Comparison of ENCODE assay signal across 9 mouse cellular contexts in the genomic region with DNA sequence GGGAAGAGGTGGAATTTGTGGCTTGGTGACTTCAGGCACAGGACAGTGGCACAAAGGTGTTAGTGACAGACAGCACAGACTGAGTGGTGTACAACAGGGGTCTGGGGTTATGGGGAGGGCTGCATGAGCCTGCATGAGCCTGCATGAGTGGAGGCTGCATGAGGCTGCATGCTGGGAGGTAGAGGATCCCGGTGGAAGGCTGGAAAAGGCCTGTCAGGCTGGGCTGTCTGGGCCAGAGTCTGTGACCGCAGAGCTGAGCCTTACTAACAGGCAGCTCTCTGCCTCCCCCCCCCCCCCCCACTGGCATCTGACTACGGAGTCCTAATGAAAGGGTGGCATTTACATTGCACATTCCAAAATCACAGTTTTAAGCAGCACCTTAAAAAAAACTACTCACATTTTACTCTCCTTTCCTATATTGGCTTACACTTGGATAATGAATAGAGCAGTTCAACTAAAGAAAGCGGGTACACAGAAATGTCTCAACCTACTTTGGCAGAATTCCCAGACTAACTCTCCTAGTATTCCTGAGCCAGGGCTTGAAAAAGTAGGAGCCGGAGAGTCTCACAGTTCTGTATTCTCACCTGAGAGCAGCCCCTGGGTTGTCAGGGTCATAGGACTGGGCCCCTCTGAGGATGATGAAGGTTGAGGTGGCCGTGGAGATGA. TPM values are rescaled to one million over a fixed set of nuclear protein-coding genes. Genes with fewer than 3 reads are reported as not detected.
DNase-seq lines count a peak whose midpoint lies in the region; ATAC-seq lines count a peak whose summit lies in the region.
"Had no signal": no experiment of that assay in that cellular context is flagged by ENCODE, and none has a peak within 500 bp of the region (broad histone marks: within the 10 kb centered on the region; RNA-seq: fewer than 3 reads in every experiment).

No protein-coding gene starts in this region.

- 51% methylated on average over 6 of the region's 6 CpGs for WGBS in heart, embryonic 15.5 days
- WGBS in lung, embryonic 16.5 days = 25% methylated on average over 6 of the region's 6 CpGs
- WGBS in hindbrain, embryonic 14.5 days = 72% methylated on average over 6 of the region's 6 CpGs
- 52% methylated on average over 6 of the region's 6 CpGs for WGBS in stomach, embryonic 15.5 days

- intact Hi-C loops in heart, postnatal 36 days (cut with DNase I) = loop anchor here (5.0 kb wide), 1 partner anchor 528 kb away; no protein-coding TSS in a partner anchor

- H3K9ac ChIP-seq in heart, embryonic 15.5 days = no peak overlapping the region
- H3K9ac ChIP-seq in lung, embryonic 16.5 days (ENCODE audit: low read length) = peak overlapping the region; percentile 35; the same call in 1 of the 2 replicates
- no peak overlapping the region for H3K9ac ChIP-seq in hindbrain, embryonic 14.5 days
- H3K9ac ChIP-seq in stomach, embryonic 15.5 days = no peak overlapping the region

- H3K36me3 ChIP-seq in heart, embryonic 15.5 days = no peaks in the 10 kb centered on the region
- H3K36me3 ChIP-seq in lung, embryonic 16.5 days (ENCODE audit: control insufficient read depth, insufficient read depth, low read length) = no peaks in the 10 kb centered on the region
- no peaks in the 10 kb centered on the region for H3K36me3 ChIP-seq in hindbrain, embryonic 14.5 days (replicated peaks; ENCODE audit: control insufficient read depth, insufficient read depth)
- H3K36me3 ChIP-seq in stomach, embryonic 15.5 days = no peaks in the 10 kb centered on the region

- no peaks in the 10 kb centered on the region for H3K9me3 ChIP-seq in heart, embryonic 15.5 days (replicated peaks)
- H3K9me3 ChIP-seq in lung, embryonic 16.5 days (ENCODE audit: control insufficient read depth, low read length) = no peaks in the 10 kb centered on the region
- H3K9me3 ChIP-seq in hindbrain, embryonic 14.5 days (ENCODE audit: control insufficient read depth, low read length) = no peaks in the 10 kb centered on the region
- H3K9me3 ChIP-seq in stomach, embryonic 15.5 days = no peaks in the 10 kb centered on the region

- 0 out of 2 replicates have a peak overlapping the region, but pooled peaks have one; percentile 45 for H3K27ac ChIP-seq in heart, embryonic 15.5 days
- peak overlapping the region; percentile 98 for H3K27ac ChIP-seq in lung, embryonic 16.5 days (ENCODE audit: low read length)
- no peak overlapping the region for H3K27ac ChIP-seq in hindbrain, embryonic 14.5 days
- no peak overlapping the region for H3K27ac ChIP-seq in stomach, embryonic 15.5 days
- H3K27ac ChIP-seq: left cerebral cortex, adult 2 months had no signal

- no peak overlapping the region for H3K4me3 ChIP-seq in heart, embryonic 15.5 days
- no peak overlapping the region for H3K4me3 ChIP-seq in lung, embryonic 16.5 days (ENCODE audit: low read length)
- no peak overlapping the region for H3K4me3 ChIP-seq in hindbrain, embryonic 14.5 days (replicated peaks; ENCODE audit: low read length)
- no peak overlapping the region for H3K4me3 ChIP-seq in stomach, embryonic 15.5 days (replicated peaks)
- H3K4me3 ChIP-seq: left cerebral cortex, adult 2 months had no signal

- no peak overlapping the region for H3K4me2 ChIP-seq in heart, embryonic 15.5 days
- H3K4me2 ChIP-seq in lung, embryonic 16.5 days (ENCODE audit: low read depth, low read length) = no peak overlapping the region
- no peak overlapping the region for H3K4me2 ChIP-seq in hindbrain, embryonic 14.5 days (replicated peaks)
- no peak overlapping the region for H3K4me2 ChIP-seq in stomach, embryonic 15.5 days

- DNase-seq in heart, postnatal 36 days = no peak
- no peak for DNase-seq in lung, postnatal 4 days
- DNase-seq in hindbrain, embryonic 14.5 days (ENCODE audit: low spot score) = peak; percentile 67
- DNase-seq in right cerebral cortex, postnatal 25 days = no peak
- DNase-seq in thymus, postnatal 14 days = no peak

- peaks cover 6% of the 10 kb centered on the region for H3K4me1 ChIP-seq in heart, embryonic 15.5 days (replicated peaks)
- peaks cover 22% of the 10 kb centered on the region for H3K4me1 ChIP-seq in lung, embryonic 16.5 days (replicated peaks; ENCODE audit: control insufficient read depth, insufficient read depth, low read length)
- no peaks in the 10 kb centered on the region for H3K4me1 ChIP-seq in hindbrain, embryonic 14.5 days (replicated peaks; ENCODE audit: control insufficient read depth, insufficient read depth, low read length)
- no peaks in the 10 kb centered on the region for H3K4me1 ChIP-seq in stomach, embryonic 15.5 days

- ATAC-seq in heart, embryonic 15.5 days (replicated peaks; ENCODE audit: insufficient number of reproducible peaks, insufficient read depth, low FRiP score, low read depth) = no peak; the same call in 1 of the 2 replicates
- peak; percentile 72 for ATAC-seq in lung, embryonic 16.5 days (ENCODE audit: low read depth)
- peak; percentile 32; the same call in 1 of the 2 replicates for ATAC-seq in hindbrain, embryonic 14.5 days (ENCODE audit: low FRiP score)
- ATAC-seq in stomach, embryonic 15.5 days (ENCODE audit: insufficient read depth, low FRiP score, low read depth) = peak; percentile 25; the same call in 1 of the 2 replicates

- H3K27me3 ChIP-seq in heart, embryonic 15.5 days = no peaks in the 10 kb centered on the region
- H3K27me3 ChIP-seq in lung, embryonic 16.5 days (ENCODE audit: control insufficient read depth, insufficient read depth, low read depth, low read length) = no peaks in the 10 kb centered on the region
- H3K27me3 ChIP-seq in hindbrain, embryonic 14.5 days (ENCODE audit: control insufficient read depth, insufficient read depth, low read length) = no peaks in the 10 kb centered on the region
- H3K27me3 ChIP-seq in stomach, embryonic 15.5 days (replicated peaks) = no peaks in the 10 kb centered on the region

RNA-seq across cellular contexts. Expression of a gene that starts 23.2 kb away (rescaled TPM):
- polyA plus RNA-seq in heart, embryonic 15.5 days (2015; fragmentation: Nextera tagmentation; extraction: Ambion mirVana) = 0.08 TPM in 1 of 2 replicates, not detected in the other
- not detected for total RNA-seq in heart, postnatal 36 days (2021)
- 0.06 and 0.18 TPM in 2 replicates for polyA plus RNA-seq in lung, embryonic 16.5 days (2015; fragmentation: Nextera tagmentation; extraction: Ambion mirVana)
- polyA plus RNA-seq in hindbrain, embryonic 14.5 days (2014; fragmentation: Nextera tagmentation; extraction: Ambion mirVana) = 0.03 and 0.31 TPM in 2 replicates
- polyA plus RNA-seq in stomach, embryonic 15.5 days (2015; fragmentation: Nextera tagmentation; extraction: Ambion mirVana) = 0.06 and 0.15 TPM in 2 replicates

Comparison
In these comparisons a context has a peak if more than half of its experiments do, and no peak if none do; other contexts are left out.
1. H3K27ac ChIP-seq: peak in heart, embryonic 15.5 days (single experiment) and lung, embryonic 16.5 days (single experiment); none in hindbrain, embryonic 14.5 days (single experiment) and stomach, embryonic 15.5 days (single experiment).